Mouse (Mus musculus): ENCODE results near the gene Usp28. TPM values are rescaled to one million over a fixed set of nuclear protein-coding genes. Genes with fewer than 3 reads are reported as not detected.
"Not testable (repeated sequence)": the region's sequence is repeated elsewhere in the genome, so short reads cannot be mapped to it uniquely, and the experiment has no call there.

The Usp28 gene
- 100 to 1,000 TPM; 115 to 135 TPM for total RNA-seq (2021)
- long read RNA-seq, experiment 1, partial matches to known transcripts, result 7 of 52 reads
- long read RNA-seq, experiment 1, other reads (novel, unspliced or antisense), result 45 of 52 reads
- long read RNA-seq, experiment 2, full-length matches to known transcripts, result 1 of 28 reads
- long read RNA-seq, experiment 2, partial matches to known transcripts, result 3 of 28 reads
- long read RNA-seq, experiment 2, other reads (novel, unspliced or antisense), result 24 of 28 reads

- DNase-seq, result peak; percentile 99
Measured at GRCm38 (mm10) chr9:48984845-48985707, at the start of gene Usp28. Gene Usp28 (plus strand): TSS chr9:48985375.

- no peak for DNase-seq
Measured at GRCm38 (mm10) chr9:48942349-48942748, 42.8 kb upstream of the Usp28 start.

DNA sequence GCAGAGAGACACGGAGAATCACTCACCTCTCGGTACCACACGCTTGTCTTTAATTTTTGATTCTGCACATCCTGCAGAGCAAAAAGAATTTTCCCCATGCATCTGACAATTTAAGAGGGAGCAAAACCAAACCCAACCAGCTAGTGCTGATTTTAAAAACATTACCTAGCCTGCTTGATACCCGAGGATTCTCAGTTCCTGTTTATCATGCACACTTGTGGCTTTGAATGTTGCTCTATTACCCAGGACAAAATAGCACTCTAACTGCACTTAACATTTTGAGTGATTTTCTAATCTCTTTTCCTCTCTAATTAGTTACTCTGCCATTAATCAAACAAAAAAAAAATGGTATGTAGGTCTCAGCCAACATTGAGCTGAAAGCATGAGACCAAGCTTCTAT, 37.6 kb upstream of the Usp28 start:
- no peak for DNase-seq

DNA sequence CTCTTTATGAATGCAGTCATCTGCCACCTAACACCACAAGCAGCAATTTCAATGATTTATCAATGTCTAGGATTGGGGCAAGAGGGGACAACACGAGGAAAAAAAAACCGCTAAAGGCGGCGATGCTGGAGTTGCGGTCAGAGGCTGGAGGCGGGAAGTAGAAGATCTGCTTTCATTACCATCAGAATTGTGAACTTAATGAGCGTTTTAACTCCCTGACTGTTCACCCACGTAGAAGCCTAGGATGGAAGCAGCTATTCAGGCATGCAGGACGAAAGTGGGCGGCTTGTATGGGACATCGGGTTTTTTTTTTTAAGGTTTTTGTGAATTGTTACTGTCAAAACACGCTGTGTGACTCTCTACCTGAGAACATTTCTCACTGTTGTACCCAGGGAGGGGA, 23.9 kb upstream of the Usp28 start:
- DNase-seq, result no peak

GRCm38 (mm10) chr9:48962131-48962530, 23.0 kb upstream of the Usp28 start:
- no peak for DNase-seq

DNA sequence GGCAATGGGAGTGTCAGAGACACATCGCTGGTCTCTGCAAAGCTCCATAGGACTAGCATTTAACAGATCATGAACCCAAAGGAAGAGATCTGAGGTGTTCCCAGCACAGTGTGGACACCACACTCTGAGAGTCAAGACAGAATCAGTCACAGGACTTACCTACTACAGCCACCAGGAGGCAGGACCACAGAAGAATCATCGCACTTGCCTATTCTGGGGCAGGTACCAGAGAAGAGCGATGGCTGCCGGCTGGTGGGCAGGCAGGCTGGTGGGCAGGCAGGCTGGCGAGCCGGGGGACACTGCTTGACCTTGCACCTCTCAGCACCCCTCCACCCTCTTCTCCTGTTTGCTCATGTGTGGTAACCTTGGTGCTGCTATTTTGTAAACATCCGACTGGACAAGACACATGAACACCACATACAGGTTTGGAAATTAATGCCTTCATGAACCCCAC, 20.6 kb upstream of the Usp28 start, which contains the start of gene Htr3b:
Htr3b (minus strand) TSS at position 404 of the 454 bp plus-strand sequence.
- no peak for DNase-seq

- peak; percentile 20 to 69 for DNase-seq
Measured at GRCm38 (mm10) chr9:48972494-48972893, 12.7 kb upstream of the Usp28 start.

GRCm38 (mm10) chr9:48976661-48977355, 8.4 kb upstream of the Usp28 start:
- no peak for DNase-seq

- DNase-seq, result peak in 1 of 2 experiments; percentile 21
Measured at GRCm38 (mm10) chr9:48980371-48980770, 4.8 kb upstream of the Usp28 start.

DNA sequence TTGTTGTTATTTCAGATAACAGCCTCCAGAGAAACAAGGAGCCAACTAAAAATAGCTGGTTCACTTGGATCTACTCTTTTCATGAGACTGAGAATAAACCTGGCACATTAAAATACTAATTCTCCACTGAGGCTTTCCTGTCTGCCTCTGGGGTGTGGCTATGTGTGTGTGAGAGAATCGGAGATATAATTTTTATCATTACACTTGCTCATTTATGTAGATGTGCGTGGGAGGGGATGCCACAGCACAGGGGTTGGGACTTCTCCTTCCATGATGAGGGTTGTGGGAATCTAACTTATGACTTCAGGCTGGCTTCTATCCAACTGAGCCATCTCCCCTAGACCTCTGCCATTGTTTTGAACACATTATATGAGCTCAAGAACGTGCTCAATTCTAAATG, 4.4 kb upstream of the Usp28 start:
- peak in 1 of 2 experiments; percentile 8 for DNase-seq

- no peak for DNase-seq
Measured at GRCm38 (mm10) chr9:48981827-48982226, 3.3 kb upstream of the Usp28 start.

DNA sequence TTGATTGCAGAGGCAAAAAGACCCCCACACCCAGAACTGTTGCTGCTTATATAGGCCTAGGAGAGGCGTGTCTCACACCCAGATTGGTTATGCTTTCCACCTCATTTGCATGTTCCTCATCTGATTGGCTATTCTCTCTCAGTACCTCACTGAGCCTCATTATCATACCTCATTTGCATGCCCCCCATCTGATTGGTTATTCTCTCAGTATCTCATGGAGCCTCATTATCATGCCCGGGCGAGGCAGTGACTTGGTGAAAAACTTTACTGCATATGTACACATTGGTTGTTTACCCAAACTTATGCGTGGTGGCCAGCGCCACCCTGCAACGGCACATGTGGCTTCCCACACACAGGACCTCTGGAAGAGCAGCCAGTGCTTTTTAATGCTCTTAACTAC, 1.4 kb upstream of the Usp28 start:
- not testable (repeated sequence) for DNase-seq

GRCm38 (mm10) chr9:48984320-48984844, 793 bp upstream of the Usp28 start:
- no peak for DNase-seq

GRCm38 (mm10) chr9:48985708-48986088, 523 bp downstream of the Usp28 start:
- DNase-seq, result no peak

DNA sequence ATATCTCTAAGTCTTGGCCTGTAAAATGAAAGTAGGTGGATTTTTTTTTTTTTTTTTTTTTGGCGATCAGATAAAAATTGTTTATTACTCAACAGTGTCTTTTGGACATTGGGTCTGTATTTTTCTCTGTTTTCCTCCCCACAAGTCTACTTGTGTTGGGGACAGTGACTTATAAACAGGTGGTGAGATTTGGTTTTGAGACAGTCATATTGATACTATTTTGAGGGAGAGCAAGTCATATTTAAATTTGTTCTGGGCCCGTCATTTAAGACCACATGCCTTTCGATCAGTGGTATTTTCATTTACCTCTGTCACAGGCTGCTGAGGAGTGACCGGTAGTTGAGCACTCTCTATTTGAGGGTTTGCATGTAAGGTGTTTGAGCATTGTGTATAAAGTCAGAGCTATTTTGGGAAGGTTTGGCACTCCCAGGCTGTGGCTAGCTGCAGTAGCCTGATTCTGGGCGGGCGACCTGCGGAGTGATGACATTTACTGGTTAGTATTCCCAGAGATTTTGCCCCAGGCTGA, 1.5 kb downstream of the Usp28 start:
- DNase-seq, result peak; percentile 66 to 74

GRCm38 (mm10) chr9:48987201-48988101, 2.3 kb downstream of the Usp28 start:
- DNase-seq, result peak; percentile 12 to 37

DNA sequence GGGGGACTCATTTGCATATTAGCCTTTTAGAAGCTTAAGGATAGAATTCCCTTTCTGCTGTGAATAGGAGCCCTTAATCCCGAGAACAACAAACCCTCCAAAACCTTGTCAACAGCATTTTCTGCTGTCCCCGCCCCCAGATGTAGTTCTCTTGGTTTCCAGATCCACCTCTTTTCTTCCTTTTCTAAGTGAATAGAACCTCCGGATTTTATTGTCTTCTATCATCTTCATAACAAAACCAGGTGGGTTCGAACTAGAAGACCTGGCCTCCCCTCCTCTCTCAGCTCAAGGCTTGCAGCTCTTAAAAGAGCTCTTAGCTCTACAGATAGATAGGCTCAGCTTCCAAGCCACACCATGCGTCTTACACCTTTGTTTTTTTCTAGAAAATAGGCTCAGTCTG, 6.5 kb downstream of the Usp28 start:
- no peak for DNase-seq

- no peak for DNase-seq
Measured at GRCm38 (mm10) chr9:48994779-48995178, 9.6 kb downstream of the Usp28 start.

- DNase-seq, result no peak
Measured at GRCm38 (mm10) chr9:48995735-48996134, 10.6 kb downstream of the Usp28 start.

GRCm38 (mm10) chr9:48999256-48999655, 14.1 kb downstream of the Usp28 start:
- no peak for DNase-seq

DNA sequence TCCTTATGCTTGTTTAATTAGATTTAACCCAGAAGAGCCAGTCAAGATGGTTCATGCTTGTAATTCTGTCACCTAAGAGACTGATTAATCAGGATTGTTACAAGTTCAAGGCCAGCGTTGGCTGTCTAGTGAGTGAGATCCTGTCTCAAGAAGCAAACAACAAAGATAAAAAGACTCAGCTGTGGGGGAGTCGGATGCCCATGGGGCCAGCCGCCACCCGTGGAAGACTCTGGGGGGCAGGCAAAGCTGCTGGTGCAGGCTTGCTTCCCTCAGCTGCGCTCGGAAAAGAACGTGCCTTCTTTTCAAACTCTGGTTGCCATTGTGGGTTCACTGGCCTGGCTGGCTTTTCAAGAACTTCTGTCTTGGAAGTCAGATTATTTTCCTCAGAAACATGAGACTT, 30.6 kb downstream of the Usp28 start:
- no peak for DNase-seq

Data from heart, adult 18-20 months (tissue).